Mouse (Mus musculus) intestine, embryonic 14.5 days (tissue): Measurements from ENCODE around the gene Me1. TPM values are rescaled to one million over a fixed set of nuclear protein-coding genes. Genes with fewer than 3 reads are reported as not detected.

ENCODE experiments used
- ATAC-seq: fragments of 200-750 bp; cut with Nextera tagmentation; replicated peaks from 2 replicates; pipeline ENCODE4 v1.8.0; 2017; ENCODE audit warnings: low read depth, moderate number of reproducible peaks, moderate TSS enrichment, moderate library complexity; ENCODE audit not compliant: low FRiP score, low TSS enrichment
- DNase-seq: peaks from one replicate; pipeline ENCODE4 v3.0.0-alpha.2; 2018; ENCODE audit warnings: low spot score
- H3K27ac ChIP-seq: fragments of 300-500 bp; sonication (generic); 2 replicates; pipeline ENCODE4 v1.5.1; 2014; ENCODE audit warnings: low read depth, mild to moderate bottlenecking, control low read depth
- H3K27me3 ChIP-seq: fragments of 300-500 bp; sonication (generic); replicated peaks from 2 replicates; pipeline ENCODE4 v1.6.1; 2014; ENCODE audit warnings: low read length, control low read depth; ENCODE audit not compliant: control insufficient read depth, insufficient read depth
- H3K36me3 ChIP-seq: fragments of 300-500 bp; sonication (generic); 2 replicates; pipeline ENCODE4 v1.6.1; 2014; ENCODE audit warnings: low read length, control low read depth; ENCODE audit not compliant: control insufficient read depth, insufficient read depth
- H3K4me1 ChIP-seq: fragments of 300-500 bp; sonication (generic); replicated peaks from 2 replicates; pipeline ENCODE4 v1.6.1; 2014; ENCODE audit warnings: low read length, control low read depth, mixed read lengths; ENCODE audit not compliant: control insufficient read depth, insufficient read depth
- H3K4me2 ChIP-seq: fragments of 300-500 bp; sonication (generic); 2 replicates; pipeline ENCODE4 v1.6.1; 2014; ENCODE audit warnings: low read length
- H3K4me3 ChIP-seq: fragments of 300-500 bp; sonication (generic); 2 replicates; pipeline ENCODE4 v1.5.1; 2014; ENCODE audit warnings: low read depth, low read length, control low read depth, mixed read lengths
- H3K9ac ChIP-seq: fragments of 300-500 bp; sonication (generic); 2 replicates; pipeline ENCODE4 v1.6.1; 2014; ENCODE audit warnings: mild to moderate bottlenecking, low read length
- H3K9me3 ChIP-seq: fragments of 300-500 bp; sonication (generic); 2 replicates; pipeline ENCODE4 v1.6.1; 2016; ENCODE audit warnings: low read length, control low read depth; ENCODE audit not compliant: control insufficient read depth
- WGBS: fragments of 180-500 bp; shearing (Covaris S2); extraction: QIAGEN DNeasy Blood & Tissue Kit; methylation state at CpG from one replicate; pipeline ENCODE4 v1.1.7; 2014; 5-methylcytosine and 5-hydroxymethylcytosine counted together
- polyA plus RNA-seq: library from polyadenylated mRNA; unstranded; fragments of >200 nt; fragmentation: Nextera tagmentation; extraction: Ambion mirVana; gene quantifications from 2 replicates; pipeline ENCODE4 v1.2.1, GENCODE M21; 2014

Me1 gene
- polyA plus RNA-seq, 1 experiment from 2014 or later = 11.6 TPM

GRCm38 (mm10) chr9:86695199-86695817 lies 445 bp downstream of the Me1 start:
- Histone ChIP-seq H3K4me2 (peak overlapping the region; percentile 78), H3K4me3 (peak overlapping the region; percentile 52), H3K27me3 (no peaks in the 10 kb centered on the region), H3K9me3 (no peaks in the 10 kb centered on the region), H3K36me3 (no peaks in the 10 kb centered on the region), H3K9ac (peak overlapping the region; percentile 56), H3K4me1 (no peaks in the 10 kb centered on the region), H3K27ac (no peak overlapping the region)
- peak; percentile 54 for ATAC-seq
- DNase-seq = peak; percentile 80
- WGBS = 2% methylated on average over 37 of the region's 56 CpGs

GRCm38 (mm10) chr9:86694644-86695043 lies 1.1 kb downstream of the Me1 start:
- Histone ChIP-seq H3K4me2 (no peak overlapping the region; the same call in 1 of the 2 replicates), H3K4me1 (no peaks in the 10 kb centered on the region), H3K9me3 (no peaks in the 10 kb centered on the region), H3K27ac (no peak overlapping the region), H3K36me3 (no peaks in the 10 kb centered on the region), H3K27me3 (no peaks in the 10 kb centered on the region), H3K4me3 (no peak overlapping the region), H3K9ac (no peak overlapping the region)
- ATAC-seq (no peak), DNase-seq (no peak)
- WGBS = 96% methylated on average over 7 of the region's 7 CpGs

GRCm38 (mm10) chr9:86693935-86694334 lies 1.8 kb downstream of the Me1 start:
- Histone ChIP-seq H3K4me3 (no peak overlapping the region), H3K36me3 (no peaks in the 10 kb centered on the region), H3K4me2 (no peak overlapping the region), H3K9me3 (no peaks in the 10 kb centered on the region), H3K27me3 (no peaks in the 10 kb centered on the region), H3K4me1 (no peaks in the 10 kb centered on the region), H3K9ac (no peak overlapping the region), H3K27ac (no peak overlapping the region)
- no peak for DNase-seq
- ATAC-seq = no peak
- WGBS = 82% methylated on average over 6 of the region's 6 CpGs

GRCm38 (mm10) chr9:86692676-86693075 lies 3.1 kb downstream of the Me1 start:
- H3K9me3 ChIP-seq = no peaks in the 10 kb centered on the region
- no peaks in the 10 kb centered on the region for H3K27me3 ChIP-seq
- ATAC-seq (no peak), DNase-seq (no peak)
- H3K4me1 ChIP-seq = no peaks in the 10 kb centered on the region
- no peak overlapping the region for H3K4me3 ChIP-seq
- no peak overlapping the region for H3K27ac ChIP-seq
- H3K9ac ChIP-seq = no peak overlapping the region
- WGBS = 79% methylated on average over 3 of the region's 3 CpGs
- H3K36me3 ChIP-seq = no peaks in the 10 kb centered on the region
- no peak overlapping the region for H3K4me2 ChIP-seq

- H3K4me1 ChIP-seq = no peaks in the 10 kb centered on the region
- 82% methylated on average over 5 of the region's 5 CpGs for WGBS
- no peaks in the 10 kb centered on the region for H3K9me3 ChIP-seq
- no peak overlapping the region for H3K9ac ChIP-seq
- no peaks in the 10 kb centered on the region for H3K36me3 ChIP-seq
- DNase-seq = no peak
- no peak overlapping the region for H3K27ac ChIP-seq
- H3K27me3 ChIP-seq = no peaks in the 10 kb centered on the region
- no peak overlapping the region for H3K4me2 ChIP-seq
- ATAC-seq = no peak
- no peak overlapping the region for H3K4me3 ChIP-seq
Measured at GRCm38 (mm10) chr9:86692251-86692650, 3.5 kb downstream of the Me1 start.

GRCm38 (mm10) chr9:86691101-86691500 lies 4.7 kb downstream of the Me1 start:
- no peak for ATAC-seq
- 89% methylated on average over 3 of the region's 3 CpGs for WGBS
- H3K9me3 ChIP-seq = no peaks in the 10 kb centered on the region
- H3K4me2 ChIP-seq = no peak overlapping the region
- no peak overlapping the region for H3K9ac ChIP-seq
- no peak overlapping the region for H3K27ac ChIP-seq
- DNase-seq = no peak
- no peak overlapping the region for H3K4me3 ChIP-seq
- H3K4me1 ChIP-seq = no peaks in the 10 kb centered on the region
- no peaks in the 10 kb centered on the region for H3K36me3 ChIP-seq
- H3K27me3 ChIP-seq = no peaks in the 10 kb centered on the region

- H3K4me2 ChIP-seq = no peak overlapping the region
- H3K36me3 ChIP-seq = no peaks in the 10 kb centered on the region
- no peaks in the 10 kb centered on the region for H3K27me3 ChIP-seq
- H3K9ac ChIP-seq = no peak overlapping the region
- H3K9me3 ChIP-seq = no peaks in the 10 kb centered on the region
- no peak for ATAC-seq
- WGBS = 27% methylated on average over 8 of the region's 8 CpGs
- no peak for DNase-seq
- H3K4me1 ChIP-seq = peaks cover 6% of the 10 kb centered on the region
- H3K4me3 ChIP-seq = no peak overlapping the region
- H3K27ac ChIP-seq = no peak overlapping the region
Measured at GRCm38 (mm10) chr9:86683713-86684209, 12.0 kb downstream of the Me1 start.

- Histone ChIP-seq H3K4me3 (no peak overlapping the region), H3K27me3 (no peaks in the 10 kb centered on the region), H3K27ac (no peak overlapping the region), H3K9ac (no peak overlapping the region), H3K9me3 (no peaks in the 10 kb centered on the region), H3K4me1 (peaks cover 6% of the 10 kb centered on the region), H3K4me2 (no peak overlapping the region), H3K36me3 (no peaks in the 10 kb centered on the region)
- 59% methylated on average over 6 of the region's 6 CpGs for WGBS
- DNase-seq = no peak
- ATAC-seq = no peak
Measured at GRCm38 (mm10) chr9:86682844-86683243, 12.9 kb downstream of the Me1 start.

GRCm38 (mm10) chr9:86682278-86682677 lies 13.5 kb downstream of the Me1 start:
- no peak overlapping the region for H3K4me2 ChIP-seq
- DNase-seq (no peak), ATAC-seq (no peak)
- no peaks in the 10 kb centered on the region for H3K27me3 ChIP-seq
- H3K27ac ChIP-seq = no peak overlapping the region
- no peaks in the 10 kb centered on the region for H3K9me3 ChIP-seq
- 88% methylated on average over 4 of the region's 4 CpGs for WGBS
- H3K4me1 ChIP-seq = peaks cover 6% of the 10 kb centered on the region
- H3K36me3 ChIP-seq = no peaks in the 10 kb centered on the region
- H3K4me3 ChIP-seq = no peak overlapping the region
- H3K9ac ChIP-seq = no peak overlapping the region
